Mouse (Mus musculus): Measurements from ENCODE around the gene P3h3.
"Not testable (repeated sequence)": the region's sequence is repeated elsewhere in the genome, so short reads cannot be mapped to it uniquely, and the experiment has no call there.

The P3h3 gene

DNA sequence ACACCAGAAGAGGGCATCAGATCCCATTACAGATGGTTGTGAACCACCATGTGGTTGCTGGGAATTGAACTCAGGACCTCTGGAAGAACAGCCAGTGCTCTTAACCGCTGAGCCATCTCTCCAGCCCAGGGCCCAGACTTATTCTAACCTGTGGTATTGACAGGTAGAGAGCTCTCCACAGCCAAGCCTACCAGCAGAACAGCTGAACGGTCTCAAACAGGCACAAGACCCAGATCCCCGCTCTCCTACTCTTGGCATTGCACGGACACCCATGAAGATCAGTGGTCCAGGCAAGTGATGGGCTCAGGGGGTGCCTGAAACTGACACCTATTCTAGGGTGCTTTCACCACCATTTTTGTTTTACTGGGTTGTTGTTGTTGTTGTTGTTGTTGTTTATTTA, 26.4 kb downstream of the P3h3 start:
- not testable (repeated sequence) for DNase-seq (ENCODE audit: low spot score in 2 of 2)

DNA sequence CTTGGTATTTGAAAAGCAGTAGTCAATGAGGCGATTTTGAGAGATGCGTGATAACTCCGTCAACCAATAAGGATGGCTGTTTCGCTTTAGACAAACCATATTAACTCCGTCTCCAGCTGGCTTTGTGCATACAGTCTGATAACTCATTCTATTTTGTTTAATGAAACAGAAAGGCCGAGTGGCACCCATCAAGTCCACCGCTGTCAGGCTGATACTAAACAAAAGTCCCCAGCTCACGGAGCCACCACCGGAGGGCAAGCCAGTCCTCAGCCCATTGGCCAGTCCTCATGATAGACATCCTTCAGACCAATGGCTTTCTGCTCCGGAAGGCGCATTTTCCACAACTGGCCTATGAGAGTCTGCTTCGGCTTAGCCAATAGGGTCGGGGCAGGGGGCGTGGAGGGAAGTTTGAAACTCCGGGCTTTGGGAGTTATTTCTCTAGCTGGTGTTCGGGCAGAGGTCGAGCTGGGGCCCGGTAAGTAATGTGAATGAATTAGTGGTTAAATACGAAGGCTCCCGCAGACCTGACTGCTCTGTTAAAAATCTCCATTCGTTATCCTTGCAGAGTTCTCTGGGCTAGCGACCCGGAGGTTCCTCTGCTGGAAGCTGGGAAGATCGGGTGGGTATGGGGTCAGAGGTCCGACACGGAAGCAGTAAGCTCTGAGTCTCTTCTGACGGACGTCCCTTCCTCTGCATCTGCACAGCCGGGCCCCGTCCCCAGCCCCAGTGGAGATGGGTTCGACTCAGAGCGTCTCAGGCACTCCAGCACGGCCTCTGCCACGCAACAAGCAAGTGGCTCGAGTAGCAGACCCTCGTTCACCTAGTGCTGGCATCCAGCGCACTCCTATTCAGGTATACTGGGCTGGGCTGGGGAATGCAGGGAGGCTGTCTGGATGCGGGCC, 27.5 kb downstream of the P3h3 start:
- DNase-seq (ENCODE audit: low spot score in 2 of 2), result peak; percentile 86 to 95

DNA sequence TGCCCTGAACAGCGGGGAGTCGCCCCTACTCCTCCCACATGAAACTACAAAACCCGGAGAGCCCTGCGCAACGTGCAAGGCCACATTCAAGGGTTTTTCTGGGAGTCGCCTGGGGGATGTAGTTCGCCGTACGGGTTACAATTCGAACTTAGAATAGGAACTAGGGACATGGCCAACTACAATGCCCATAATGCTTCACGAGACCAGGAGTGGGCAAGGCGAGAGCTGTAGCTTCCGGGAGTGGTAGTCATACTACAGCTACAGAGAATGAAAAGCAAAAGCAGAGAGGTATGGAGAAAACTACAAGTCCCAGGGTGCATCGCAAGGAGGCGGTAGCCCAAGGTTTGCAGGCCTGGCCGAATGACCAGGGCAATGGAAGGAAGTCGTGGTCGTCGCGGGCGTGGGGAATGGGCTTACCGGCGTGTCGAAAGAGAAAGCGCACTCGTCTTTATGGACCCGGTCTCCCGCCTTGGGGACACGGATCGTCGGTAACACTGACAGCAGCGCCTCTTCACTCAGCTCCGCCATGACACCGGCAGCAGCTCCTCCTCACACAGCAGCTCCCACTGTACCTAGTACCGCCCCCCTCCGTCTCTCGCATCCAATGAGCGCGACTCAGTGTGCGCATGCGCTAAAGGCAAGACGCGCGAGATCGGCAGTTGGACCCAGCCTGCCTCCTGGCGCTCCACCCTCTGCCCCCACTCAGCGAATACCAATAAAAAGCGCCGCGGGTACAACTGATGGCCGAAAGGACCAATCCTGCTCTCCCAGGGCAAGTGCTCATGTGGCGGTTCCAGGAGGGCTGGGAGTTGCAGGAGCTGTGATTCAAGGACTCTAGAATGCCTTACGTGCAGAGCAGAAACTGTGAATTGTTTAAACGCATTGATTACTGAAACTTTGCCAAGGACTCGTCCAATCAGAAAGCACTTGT, 28.4 kb downstream of the P3h3 start, which contains the start of the genes Usp5 and Cdca3:
TSS of gene Usp5 (minus strand) at position 617 of the 931 bp plus-strand sequence.
TSS of gene Cdca3 (plus strand) at position 680 of the 931 bp plus-strand sequence.
- peak; percentile 96 to 98 for DNase-seq (ENCODE audit: low spot score in 2 of 2)

DNA sequence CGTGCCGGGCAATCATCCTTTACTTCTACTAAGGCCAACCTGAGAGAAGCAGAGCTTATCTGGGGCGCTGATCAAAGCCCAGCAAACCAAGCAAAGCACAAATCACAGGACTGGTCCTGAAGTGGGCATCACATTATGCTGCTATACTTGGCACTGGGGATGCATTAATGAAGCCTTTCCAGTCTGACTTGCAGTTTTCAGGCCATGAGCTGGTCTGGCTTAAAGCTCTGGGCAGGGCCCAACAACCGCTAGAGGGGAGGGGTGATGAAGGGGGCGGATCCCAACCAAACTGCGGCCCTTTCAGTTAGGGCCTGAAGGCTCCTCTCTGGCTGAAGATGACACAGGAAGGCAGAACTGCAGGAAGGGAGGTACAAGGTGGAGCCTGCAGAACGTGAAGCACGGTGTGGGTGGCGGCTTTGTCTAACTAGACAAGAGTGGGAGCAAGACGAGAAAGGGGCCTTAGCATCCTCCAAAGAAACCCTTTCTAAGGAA, 29.4 kb downstream of the P3h3 start:
- DNase-seq (ENCODE audit: low spot score in 2 of 2), result peak in 1 of 2 experiments; percentile 50

DNA sequence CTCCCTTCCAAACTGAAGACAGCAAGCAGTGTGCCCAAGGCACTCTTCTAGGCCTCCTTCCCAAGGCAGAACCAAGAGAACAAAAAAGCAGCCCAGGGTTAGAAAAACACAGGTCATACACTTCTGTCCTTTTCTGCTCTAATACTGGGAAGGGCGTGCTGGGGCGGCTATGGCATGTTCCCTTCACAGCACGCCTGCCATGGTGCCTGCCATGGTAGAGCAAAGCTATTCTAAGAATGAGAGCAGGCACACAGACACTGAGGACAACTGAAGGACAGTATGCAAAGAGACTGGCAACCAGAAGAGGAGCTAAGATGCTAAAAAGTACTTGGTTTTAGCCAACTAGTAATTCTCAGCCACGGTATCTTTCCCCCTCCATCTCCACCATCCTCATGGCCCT, 35.5 kb downstream of the P3h3 start:
- no peak for DNase-seq (ENCODE audit: low spot score in 2 of 2)

DNA sequence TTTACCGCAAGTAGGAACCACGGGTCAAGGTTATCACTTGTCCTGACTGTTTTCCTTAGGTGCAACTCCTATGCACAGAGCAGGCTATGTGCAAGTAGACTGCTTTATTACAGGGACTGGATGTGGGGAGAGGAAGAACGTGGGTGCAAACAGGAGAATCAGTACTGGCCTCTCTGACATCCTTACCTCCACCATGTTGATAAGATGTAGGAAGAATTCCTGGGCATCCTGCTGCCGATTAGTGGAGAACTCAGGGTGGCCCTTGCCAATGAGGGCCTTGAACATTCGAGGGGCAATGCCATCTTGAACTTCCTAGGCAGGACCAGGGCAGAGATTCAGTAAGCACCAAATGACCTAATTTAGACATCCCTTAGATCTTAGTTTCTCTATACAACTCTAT, 36.7 kb downstream of the P3h3 start:
- DNase-seq (ENCODE audit: low spot score in 2 of 2), result no peak

DNA sequence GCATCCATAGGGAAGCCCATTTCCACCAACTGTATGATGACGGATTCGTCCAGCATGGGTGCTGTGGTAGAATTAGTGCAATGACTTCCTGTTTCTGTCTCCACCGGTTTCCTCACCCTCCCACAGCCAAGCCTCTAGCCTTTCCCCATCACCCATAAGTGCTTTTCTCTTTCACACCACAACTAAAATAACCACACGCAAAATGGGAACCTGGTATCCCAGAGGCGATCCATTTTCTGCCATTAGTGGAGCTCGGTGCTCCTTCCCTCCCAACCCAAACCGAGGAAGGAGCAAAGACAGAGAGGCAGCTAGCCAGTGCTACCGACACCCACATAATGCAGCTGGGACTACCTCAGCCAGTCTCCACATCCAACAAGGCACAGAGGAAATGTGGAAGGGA, 39.6 kb downstream of the P3h3 start:
- no peak for DNase-seq (ENCODE audit: low spot score in 2 of 2)

DNA sequence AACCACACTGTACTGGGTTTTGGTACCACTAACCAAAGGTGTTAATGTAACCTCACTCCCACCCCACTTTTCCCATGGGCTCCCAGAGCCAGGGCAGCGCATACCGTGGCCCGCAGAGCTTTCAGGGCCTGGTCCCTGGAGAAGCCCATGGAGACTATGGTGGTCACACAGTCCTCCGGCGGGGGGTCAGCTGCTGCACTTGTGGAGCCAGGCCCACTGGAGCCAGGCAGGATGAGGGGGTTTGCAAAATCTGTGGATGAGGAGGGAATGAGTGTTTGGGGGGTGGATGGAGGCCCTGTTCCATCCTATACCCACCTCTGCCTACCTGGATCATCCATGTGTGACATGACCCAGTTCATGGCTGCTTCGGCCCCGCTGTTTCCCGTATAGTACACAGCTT, 40.0 kb downstream of the P3h3 start:
- no peak for DNase-seq (ENCODE audit: low spot score in 2 of 2)

DNA sequence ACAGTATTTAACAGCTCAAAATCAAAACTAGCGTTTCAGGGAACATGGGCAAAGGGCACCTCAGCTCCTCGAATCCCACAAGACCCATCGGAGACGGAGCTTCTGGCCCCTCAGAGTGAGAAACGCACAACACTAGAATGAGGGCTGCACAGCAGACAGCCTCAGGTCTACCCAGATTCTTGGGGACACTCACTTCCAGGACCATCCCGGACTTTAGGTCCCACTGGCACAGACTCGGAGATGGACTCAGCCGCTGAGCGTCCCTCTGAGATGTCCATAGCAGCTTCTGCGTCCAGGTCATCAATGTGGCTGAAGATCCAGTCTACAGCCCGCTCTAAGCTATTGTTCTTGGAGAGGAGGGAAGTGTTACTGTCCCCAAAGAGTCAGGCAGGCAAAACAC, 40.4 kb downstream of the P3h3 start:
- DNase-seq (ENCODE audit: low spot score in 2 of 2), result no peak

DNA sequence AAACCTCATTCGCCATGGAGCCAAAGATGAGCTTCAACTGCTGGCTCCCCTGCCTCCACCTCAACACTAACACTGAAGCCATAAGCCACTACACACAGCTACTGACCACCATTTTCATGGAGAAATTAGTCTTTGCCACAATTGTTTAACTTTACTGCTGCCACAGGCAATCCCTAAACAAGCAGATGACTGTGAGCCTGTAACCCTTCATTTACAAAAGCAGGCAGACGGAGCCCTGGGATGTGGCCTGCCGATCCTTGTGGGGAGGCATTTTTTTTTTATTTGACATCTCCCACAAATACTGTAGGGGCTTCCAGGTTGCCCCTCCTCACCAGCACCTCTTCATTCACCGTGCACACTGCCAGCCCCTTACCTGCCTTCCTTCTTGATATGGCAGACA, 40.9 kb downstream of the P3h3 start:
- no peak for DNase-seq (ENCODE audit: low spot score in 2 of 2)

DNA sequence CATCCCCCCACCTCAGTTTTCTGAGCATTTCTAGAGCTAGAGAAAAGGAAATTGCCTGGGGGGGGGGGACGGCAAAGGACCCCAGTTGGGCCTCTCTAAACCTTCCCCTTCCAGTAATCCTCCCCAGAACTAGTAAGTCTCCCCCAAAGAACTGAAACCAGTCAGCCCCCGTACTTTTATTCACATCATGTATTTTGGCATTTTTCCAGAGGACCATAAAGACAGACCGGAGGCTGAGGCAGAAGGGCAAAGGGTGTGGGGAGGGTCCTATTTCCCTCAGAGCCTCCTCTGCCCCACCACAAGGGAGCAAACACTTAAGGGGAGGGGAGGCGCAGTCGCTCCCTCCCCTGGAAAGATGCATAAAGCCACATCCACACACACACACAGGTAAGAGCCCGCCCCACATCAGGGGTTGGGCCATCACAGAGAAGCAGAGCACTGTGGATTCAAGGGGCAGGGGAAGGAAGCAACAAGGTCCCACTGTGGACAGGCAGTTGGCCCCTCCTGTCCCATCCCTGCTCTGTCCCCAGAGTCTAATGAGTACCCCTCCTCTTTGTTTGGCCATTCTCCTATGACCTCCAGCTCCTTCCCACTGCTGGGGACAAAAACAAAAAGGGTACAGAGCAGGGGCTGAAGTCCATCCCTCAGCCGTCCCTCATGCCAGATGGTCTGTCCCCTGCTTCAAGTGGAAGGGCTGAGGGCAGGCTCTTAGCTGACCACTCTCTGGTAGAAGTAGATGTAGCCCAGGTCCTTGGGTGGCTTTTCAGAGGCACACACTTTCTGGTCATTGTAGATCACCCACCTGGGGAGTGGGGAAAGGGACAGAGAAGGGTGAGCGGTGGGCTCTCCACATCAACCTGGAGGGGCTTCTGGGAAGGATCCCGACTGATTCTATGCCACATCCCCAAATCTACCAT, 42.4 kb downstream of the P3h3 start:
- DNase-seq (ENCODE audit: low spot score in 2 of 2), result no peak

DNA sequence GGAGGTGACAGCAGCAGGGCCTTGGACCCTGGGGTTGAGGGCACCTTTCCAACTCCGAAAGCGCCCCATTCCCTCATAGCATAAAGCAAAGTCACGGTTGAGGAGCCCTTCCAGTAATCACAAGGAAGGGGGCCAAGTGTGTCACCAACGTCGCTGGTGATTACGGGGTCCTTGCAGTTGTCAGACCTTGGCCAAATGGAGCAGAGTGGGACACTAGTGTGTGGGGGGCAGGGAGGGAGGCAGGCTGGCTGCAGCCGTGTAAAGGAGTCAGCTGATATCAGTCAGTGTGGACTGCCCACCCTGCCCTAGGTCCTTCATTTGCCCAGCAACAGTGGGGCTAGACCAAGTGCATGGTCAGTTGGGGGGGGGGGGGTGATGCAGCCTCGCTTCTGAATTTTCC, 43.1 kb downstream of the P3h3 start:
- no peak for DNase-seq (ENCODE audit: low spot score in 2 of 2)

DNA sequence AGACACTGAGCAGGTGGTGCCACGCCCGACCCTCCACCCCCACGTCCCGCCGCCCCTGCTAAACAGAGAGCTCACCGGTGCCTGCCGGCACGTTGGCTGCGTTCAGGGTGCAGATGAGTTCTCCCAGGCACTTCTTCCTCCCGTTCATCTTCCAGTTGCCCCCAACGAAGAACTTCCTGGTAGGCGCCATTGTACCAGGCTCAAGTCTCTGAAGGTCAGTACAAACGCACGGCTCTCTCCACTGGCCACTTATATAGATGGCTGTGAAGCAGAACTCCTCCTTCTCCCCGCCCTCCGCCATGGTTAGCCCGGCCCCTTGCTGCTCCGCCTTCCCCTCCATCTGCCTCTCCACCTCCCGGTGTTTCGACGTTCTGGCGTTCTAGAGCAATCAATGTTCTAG, 43.6 kb downstream of the P3h3 start, which contains the start of gene Tpi1:
TSS of gene Tpi1 (minus strand) at position 364 of the 400 bp plus-strand sequence.
- peak; percentile 78 to 89 for DNase-seq (ENCODE audit: low spot score in 2 of 2)

DNA sequence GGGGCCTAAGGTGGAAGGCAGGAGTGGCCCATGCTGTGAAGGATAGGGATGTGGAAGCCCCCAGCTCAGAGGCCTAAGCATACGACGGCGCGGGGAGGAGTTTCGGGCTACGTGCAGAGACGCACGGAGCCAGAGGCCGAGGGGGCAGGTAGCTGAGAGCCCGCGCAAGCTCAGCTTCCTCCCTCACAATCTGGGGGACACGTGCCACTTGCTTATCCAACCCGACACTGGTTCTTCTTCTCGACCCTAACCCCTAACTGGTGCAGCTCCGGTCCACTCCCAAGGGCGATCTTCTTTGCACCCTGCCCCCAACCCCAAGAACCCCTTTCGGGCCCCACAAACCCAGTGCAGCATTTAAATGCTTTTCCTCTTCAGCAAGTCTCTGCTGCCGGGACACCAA, 44.1 kb downstream of the P3h3 start:
- DNase-seq (ENCODE audit: low spot score in 2 of 2), result peak in 1 of 2 experiments; percentile 78

DNA sequence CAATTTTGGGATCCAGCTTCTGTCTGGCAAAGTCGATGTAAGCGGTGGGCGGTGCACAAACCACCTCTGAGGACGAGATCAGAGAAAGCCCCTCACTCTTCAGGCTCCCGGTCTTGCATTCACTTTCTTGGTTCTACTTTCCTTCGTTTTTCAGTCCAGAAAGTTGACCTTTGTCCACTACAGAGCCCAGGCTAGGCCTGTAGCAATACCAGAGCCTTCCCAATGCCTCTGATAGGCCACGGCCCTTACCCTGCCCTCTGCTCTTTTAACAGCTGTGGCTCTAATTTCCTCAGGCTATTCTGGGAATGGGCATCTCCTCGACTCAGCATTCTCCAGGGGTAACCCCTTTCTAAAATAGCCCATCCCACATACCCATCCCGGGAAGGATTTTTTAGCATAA, 44.7 kb downstream of the P3h3 start:
- DNase-seq (ENCODE audit: low spot score in 2 of 2), result no peak

DNA sequence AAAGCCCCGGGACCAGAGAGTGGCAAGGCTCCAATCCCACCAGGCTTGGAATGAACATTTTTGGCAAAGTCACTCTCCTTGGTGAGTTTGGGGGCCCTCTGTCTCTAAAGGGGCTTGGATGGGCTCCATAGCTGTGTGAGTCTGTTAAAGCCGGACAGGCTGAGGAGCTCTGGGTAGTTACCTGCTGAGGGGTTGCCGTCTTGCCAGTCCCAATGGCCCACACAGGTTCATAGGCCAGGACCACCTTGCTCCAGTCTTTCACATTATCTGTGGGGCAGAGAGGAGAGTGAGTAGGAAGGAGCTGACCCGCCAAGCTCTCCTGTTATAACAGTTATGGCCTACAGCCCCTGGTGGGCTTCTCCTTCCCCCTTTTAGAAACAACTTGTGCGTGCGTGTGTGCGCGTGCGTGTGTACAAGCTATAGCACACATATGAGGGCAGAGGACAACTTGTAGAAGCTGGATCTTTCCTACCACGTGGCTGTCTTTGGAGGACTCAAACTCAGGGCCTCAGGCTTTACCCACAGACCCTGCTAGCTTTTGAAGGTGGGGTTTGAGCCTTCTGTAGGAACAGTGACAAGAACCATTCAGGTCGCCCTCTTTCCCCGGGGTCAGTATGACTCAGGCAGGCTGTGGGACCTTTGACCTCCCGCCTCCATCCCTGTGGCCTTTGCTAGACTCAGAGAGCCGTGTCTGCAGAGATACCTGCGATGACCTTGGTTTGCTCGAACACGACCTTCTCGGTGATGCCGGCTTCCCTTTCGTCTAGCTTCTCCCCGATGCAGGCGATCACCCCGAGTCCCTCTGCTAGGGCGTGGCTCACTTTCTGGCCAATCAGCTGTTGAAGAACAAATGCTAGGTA, 45.6 kb downstream of the P3h3 start:
- DNase-seq (ENCODE audit: low spot score in 2 of 2), result no peak

DNA sequence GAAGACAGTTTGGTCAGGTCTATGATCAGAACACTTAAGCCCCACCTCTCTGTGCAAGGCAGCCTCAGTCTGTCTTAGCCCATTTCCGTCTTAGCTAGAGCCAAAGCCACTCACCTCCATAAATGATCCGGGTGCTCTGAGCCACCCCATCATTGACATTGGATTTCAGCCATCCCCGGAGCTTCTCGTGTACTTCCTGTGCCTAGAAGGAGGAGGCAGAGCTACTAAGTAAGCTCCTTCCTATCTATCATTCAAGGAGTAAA, 46.2 kb downstream of the P3h3 start:
- DNase-seq (ENCODE audit: low spot score in 2 of 2), result no peak

DNA sequence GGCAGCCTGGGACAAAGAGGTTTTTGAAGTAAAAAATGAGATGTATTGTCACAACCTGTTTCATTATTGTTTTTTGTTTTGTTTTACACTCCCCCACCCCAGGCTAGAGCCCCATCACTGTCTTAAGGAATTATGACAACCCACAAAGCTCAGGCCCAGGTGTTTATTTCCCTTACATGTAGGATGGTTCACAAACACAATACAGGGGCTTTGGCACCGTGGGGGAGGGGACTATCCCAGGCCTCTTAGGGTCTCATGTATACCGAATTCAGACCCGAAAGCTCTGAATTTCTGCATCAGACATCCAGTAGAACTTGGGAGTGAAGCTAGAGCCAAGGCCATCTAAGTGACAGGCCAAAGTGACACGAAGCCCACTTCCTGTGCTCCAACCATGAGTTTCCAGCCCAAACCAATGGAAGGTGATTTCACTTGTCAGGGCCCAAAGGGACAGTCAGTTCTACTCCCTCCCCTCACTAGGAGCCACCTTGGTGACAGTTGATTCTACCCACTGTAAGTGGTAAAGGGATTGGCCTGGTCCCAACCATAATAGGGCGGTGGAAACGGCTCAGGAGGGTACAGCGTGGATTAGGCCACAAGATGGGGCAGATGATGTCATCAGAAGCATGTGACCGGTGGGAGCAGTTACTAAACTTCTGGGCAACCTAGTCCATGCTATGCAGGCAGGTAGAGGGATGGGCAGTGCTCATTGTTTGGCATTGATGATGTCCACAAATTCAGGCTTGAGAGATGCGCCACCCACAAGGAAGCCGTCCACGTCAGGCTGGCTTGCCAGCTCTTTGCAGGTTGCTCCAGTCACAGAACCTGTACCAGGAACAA, 46.8 kb downstream of the P3h3 start:
- not testable (repeated sequence) for DNase-seq (ENCODE audit: low spot score in 2 of 2)

DNA sequence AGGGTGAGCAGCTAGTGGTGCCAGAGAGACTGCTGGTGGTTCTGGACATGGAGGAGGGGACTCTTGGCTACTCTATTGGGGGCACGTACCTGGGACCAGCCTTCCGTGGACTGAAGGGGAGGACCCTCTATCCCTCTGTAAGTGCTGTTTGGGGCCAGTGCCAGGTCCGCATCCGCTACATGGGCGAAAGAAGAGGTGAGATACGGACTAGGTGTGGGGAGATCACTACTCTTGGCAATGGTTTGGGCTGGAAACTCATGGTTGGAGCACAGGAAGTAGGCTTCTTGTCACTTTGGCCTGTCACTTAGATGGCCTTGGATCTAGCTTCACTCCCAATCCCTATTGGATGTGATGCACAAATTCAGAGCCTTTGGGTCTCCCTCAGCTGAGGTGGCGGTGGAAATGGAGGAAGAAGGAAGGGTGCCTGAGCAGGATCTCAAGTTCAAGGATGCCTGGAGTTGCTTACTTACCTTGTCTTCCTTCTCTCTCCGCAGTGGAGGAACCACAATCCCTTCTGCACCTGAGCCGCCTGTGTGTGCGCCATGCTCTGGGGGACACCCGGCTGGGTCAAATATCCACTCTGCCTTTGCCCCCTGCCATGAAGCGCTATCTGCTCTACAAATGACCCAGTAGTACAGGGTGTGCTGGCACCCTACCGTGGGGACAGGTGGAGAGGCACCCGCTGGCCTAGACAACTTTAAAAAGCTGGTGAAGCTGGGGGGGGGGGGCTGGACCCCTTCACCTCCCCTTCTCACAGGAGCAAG, 47.6 kb downstream of the P3h3 start:
- DNase-seq (ENCODE audit: low spot score in 2 of 2), result no peak

Data from spleen, postnatal 10 days (tissue).